9 mouse cellular contexts compared by ENCODE assay signal in genomic region chr4:123053179-123053578, GRCm38 (mm10). TPM values are rescaled to one million over a fixed set of nuclear protein-coding genes. Genes with fewer than 3 reads are reported as not detected.
DNase-seq lines count a peak whose midpoint lies in the region; ATAC-seq and TF ChIP-seq lines count a peak whose summit lies in the region.
"Had no signal": no experiment of that assay in that cellular context is flagged by ENCODE, and none has a peak within 500 bp of the region (broad histone marks: within the 10 kb centered on the region; RNA-seq: fewer than 3 reads in every experiment).

No protein-coding gene starts in this region.

- H3K27ac ChIP-seq in left cerebral cortex, adult 2 months: peak overlapping the region; percentile 33; the same call in 1 of the 2 replicates
- H3K27ac ChIP-seq in liver, embryonic 11.5 days (ENCODE audit: low read depth, low read length): no peak overlapping the region
- H3K27ac ChIP-seq: liver, embryonic 13.5 days had no signal

- no peak overlapping the region for H3K4me3 ChIP-seq in left cerebral cortex, adult 2 months
- no peak overlapping the region for H3K4me3 ChIP-seq in lung, adult 2 months (replicated peaks; ENCODE audit: extremely low read depth, low read depth, low read length)
- no peak overlapping the region for H3K4me3 ChIP-seq in liver, embryonic 11.5 days (ENCODE audit: low read depth, low read length)
- H3K4me3 ChIP-seq: liver, embryonic 13.5 days had no signal

- intact Hi-C loops in left cerebral cortex, adult 2 months (cut with DNase I): loop anchor here (2.0 to 5.0 kb wide), 2 partner anchors 48 to 171 kb away; no protein-coding TSS in a partner anchor

- H3K4me1 ChIP-seq in lung, adult 2 months (ENCODE audit: control insufficient read depth, insufficient read depth, low read length): peaks cover 14% of the 10 kb centered on the region
- no peaks in the 10 kb centered on the region for H3K4me1 ChIP-seq in liver, embryonic 11.5 days (replicated peaks; ENCODE audit: control insufficient read depth, insufficient read depth, low read length)

- no peak overlapping the region for H3K9ac ChIP-seq in liver, embryonic 11.5 days (ENCODE audit: low read depth, low read length)
- H3K9ac ChIP-seq: liver, embryonic 13.5 days had no signal

- no peak; the same call in 1 of the 2 replicates for TF ChIP-seq CTCF in left cerebral cortex, adult 2 months (IDR thresholded peaks at IDR 0.05)
- no peak for TF ChIP-seq CTCF in lung, adult 2 months (IDR thresholded peaks at IDR 0.05; ENCODE audit: insufficient read depth, low read length)

- TF ChIP-seq POLR2A in lung, adult 2 months (IDR thresholded peaks at IDR 0.05; ENCODE audit: borderline replicate concordance, extremely low read depth, low read depth, low read length): no peak

- no peak for ATAC-seq in liver, embryonic 11.5 days (replicated peaks; ENCODE audit: low FRiP score)

- H3K27me3 ChIP-seq in liver, embryonic 11.5 days (replicated peaks; ENCODE audit: control insufficient read depth, insufficient read depth, low read length): no peaks in the 10 kb centered on the region
- H3K27me3 ChIP-seq: liver, embryonic 13.5 days had no signal

- DNase-seq in cerebellum, adult 9-11 months: peak; percentile 89
- DNase-seq in frontal cortex, postnatal 25 days (ENCODE audit: low spot score in 2 of 2): peak; percentile 27 to 31
- DNase-seq in left cerebral cortex, adult 2 months (ENCODE audit: extremely low spot score in 1 of 2, low spot score in 2 of 2): peak; percentile 48 to 51
- peak; percentile 70 for DNase-seq in retina, postnatal 1 day
- no peak for DNase-seq in urinary bladder, adult 18-20 months (ENCODE audit: low spot score in 2 of 2)
- no peak for DNase-seq in lung, adult 2 months
- DNase-seq in liver, embryonic 11.5 days (ENCODE audit: low spot score): no peak
- DNase-seq in ovary, adult 18-20 months (ENCODE audit: low spot score): no peak
- DNase-seq: liver, embryonic 13.5 days had no signal

- no peak overlapping the region for H3K4me2 ChIP-seq in liver, embryonic 11.5 days
- H3K4me2 ChIP-seq: liver, embryonic 13.5 days had no signal

- 93% methylated on average over 11 of the region's 11 CpGs for WGBS in lung, adult 2 months
- WGBS in liver, embryonic 11.5 days: 87% methylated on average over 11 of the region's 11 CpGs

- H3K9me3 ChIP-seq in liver, embryonic 11.5 days (ENCODE audit: control insufficient read depth, low read length): no peaks in the 10 kb centered on the region
- H3K9me3 ChIP-seq: liver, embryonic 13.5 days had no signal

- H3K36me3 ChIP-seq in liver, embryonic 11.5 days (ENCODE audit: control insufficient read depth, insufficient read depth, low read length): peaks cover 28% of the 10 kb centered on the region

RNA-seq across cellular contexts. Expression of gene Trit1, which starts 36.8 kb away (rescaled TPM):
- total RNA-seq in left cerebral cortex, adult 2 months (2021): 10 to 100 TPM; 17.9 to 21.8 TPM
- polyA plus RNA-seq in lung, adult 2 months (2012; rRNA removed): 4.2 and 4.5 TPM in 2 replicates
- 17.2 and 17.5 TPM in 2 replicates for polyA plus RNA-seq in liver, embryonic 11.5 days (2014; fragmentation: Nextera tagmentation; extraction: Ambion mirVana)

RNA-seq across cellular contexts. Expression of gene Bmp8b, which starts 51.8 kb away (rescaled TPM):
- under 1 TPM in 1 of 2 experiments, not detected in 1; 0.26 TPM for total RNA-seq in left cerebral cortex, adult 2 months (2021)
- 0.06 and 0.07 TPM in 2 replicates for polyA plus RNA-seq in lung, adult 2 months (2012; rRNA removed)
- polyA plus RNA-seq in liver, embryonic 11.5 days (2014; fragmentation: Nextera tagmentation; extraction: Ambion mirVana): 1.7 and 2.2 TPM in 2 replicates

RNA-seq across cellular contexts. Expression of gene Mycl, which starts 57.7 kb away (rescaled TPM):
- total RNA-seq in left cerebral cortex, adult 2 months (2021): 10 to 100 TPM; 11.3 to 12.0 TPM
- polyA plus RNA-seq in lung, adult 2 months (2012; rRNA removed): 8.1 and 11.7 TPM in 2 replicates
- polyA plus RNA-seq in liver, embryonic 11.5 days (2014; fragmentation: Nextera tagmentation; extraction: Ambion mirVana): 3.1 and 4.0 TPM in 2 replicates

Comparison
In these comparisons a context has a peak if more than half of its experiments do, and no peak if none do; other contexts are left out.
1. DNase-seq: peak in cerebellum, adult 9-11 months (single experiment), frontal cortex, postnatal 25 days (2 of 2), left cerebral cortex, adult 2 months (2 of 2) and retina, postnatal 1 day (single experiment); none in urinary bladder, adult 18-20 months (0 of 2), lung, adult 2 months (single experiment), liver, embryonic 11.5 days (single experiment) and ovary, adult 18-20 months (single experiment).